Mouse (Mus musculus) lung, adult 18-20 months (tissue): ENCODE data around the gene Ubald2.
"Not testable (repeated sequence)": the region's sequence is repeated elsewhere in the genome, so short reads cannot be mapped to it uniquely, and the experiment has no call there.

Source experiments
- DNase-seq, 2 experiments: peaks; one replicate each; pipeline ENCODE4 v3.0.0; 2022; ENCODE audit warnings: mixed read lengths in 2 of 2

Gene Ubald2

DNA sequence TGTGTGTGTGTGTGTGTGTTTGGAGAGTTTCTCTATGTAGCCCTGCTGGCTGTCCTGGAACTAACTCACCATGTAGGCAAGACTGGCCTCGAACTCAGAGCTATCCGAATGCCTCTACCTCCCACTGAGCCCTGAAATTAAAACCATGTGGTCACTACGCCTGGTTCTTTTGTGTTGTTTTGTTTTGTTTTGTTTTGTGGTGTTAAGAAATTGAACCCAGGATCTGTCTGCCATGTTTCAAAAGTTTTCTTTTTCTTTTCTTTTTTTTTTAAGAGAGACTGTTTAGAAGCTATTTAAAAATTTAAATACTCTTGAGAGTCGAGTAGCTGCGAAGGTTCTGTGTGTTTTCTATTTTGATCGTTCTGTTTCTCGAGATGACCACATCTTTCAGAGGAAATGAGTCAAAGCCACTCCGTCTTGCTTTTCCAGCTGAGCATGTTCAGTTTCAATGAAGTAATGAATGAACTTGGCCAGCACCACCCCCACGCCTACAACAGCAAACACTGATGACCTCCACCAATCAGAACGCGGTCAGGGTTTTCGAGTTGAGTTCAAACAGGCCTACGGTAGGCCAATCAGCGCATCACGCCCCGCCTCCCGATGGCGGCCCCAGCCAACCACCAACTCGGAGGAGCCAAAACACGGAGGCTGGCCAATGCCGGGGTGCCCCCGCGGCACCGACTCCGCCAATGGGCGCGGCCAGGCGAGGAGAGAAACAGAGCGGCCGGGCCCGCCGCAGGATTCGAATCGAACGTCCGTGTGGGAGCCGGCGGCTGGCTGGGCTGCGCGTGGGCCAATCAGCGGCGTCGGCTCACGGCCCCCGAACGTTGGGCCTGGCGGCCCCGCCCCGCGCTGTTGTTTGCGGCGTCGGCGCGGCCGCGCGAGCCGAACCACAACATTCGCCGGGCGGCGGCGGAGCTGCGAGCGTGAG, at the start of gene Ubald2:
TSS of gene Ubald2 (plus strand) at position 739 of the 931 bp plus-strand sequence.
- DNase-seq: peak; percentile 100

DNA sequence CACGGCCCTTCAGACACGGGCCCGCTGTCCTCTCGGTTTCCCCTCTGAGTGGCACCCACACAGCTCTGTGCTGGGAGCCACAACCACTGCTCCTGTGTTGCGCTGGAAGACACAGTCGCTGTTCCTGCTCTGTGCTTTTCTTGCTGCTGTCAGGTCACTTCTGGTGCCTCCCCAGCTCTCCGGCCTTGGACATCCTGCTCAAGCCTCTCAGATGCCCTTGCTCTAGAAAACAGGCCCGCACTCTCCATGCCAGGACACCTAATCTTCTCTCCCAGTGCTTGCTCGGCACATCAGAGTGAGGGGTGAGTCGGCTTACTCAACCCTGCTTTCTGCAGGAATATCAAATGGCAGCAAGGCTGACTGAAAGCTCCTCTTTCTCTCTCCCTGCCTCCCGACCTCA, 49.7 kb upstream of the Ubald2 start:
- DNase-seq: no peak

DNA sequence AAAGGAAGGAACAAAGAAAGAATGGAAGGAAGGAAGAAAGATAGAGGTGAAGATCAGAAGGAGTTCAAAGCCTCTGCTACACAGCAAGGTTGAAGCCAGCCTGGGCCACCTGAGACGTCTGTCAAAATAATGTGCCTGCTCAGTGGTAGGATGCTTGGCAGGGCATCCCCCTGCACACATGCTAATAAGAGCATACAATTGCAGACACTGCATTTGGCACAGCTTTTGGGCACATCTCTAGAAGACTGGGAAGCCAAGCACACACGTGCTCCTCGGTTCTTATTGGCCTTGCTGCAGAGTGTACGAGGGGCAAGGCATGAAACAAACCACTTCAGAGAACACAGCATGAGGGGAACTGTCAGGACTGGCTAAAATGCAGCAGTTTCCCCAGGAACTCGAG, 47.9 kb upstream of the Ubald2 start:
- DNase-seq: no peak

DNA sequence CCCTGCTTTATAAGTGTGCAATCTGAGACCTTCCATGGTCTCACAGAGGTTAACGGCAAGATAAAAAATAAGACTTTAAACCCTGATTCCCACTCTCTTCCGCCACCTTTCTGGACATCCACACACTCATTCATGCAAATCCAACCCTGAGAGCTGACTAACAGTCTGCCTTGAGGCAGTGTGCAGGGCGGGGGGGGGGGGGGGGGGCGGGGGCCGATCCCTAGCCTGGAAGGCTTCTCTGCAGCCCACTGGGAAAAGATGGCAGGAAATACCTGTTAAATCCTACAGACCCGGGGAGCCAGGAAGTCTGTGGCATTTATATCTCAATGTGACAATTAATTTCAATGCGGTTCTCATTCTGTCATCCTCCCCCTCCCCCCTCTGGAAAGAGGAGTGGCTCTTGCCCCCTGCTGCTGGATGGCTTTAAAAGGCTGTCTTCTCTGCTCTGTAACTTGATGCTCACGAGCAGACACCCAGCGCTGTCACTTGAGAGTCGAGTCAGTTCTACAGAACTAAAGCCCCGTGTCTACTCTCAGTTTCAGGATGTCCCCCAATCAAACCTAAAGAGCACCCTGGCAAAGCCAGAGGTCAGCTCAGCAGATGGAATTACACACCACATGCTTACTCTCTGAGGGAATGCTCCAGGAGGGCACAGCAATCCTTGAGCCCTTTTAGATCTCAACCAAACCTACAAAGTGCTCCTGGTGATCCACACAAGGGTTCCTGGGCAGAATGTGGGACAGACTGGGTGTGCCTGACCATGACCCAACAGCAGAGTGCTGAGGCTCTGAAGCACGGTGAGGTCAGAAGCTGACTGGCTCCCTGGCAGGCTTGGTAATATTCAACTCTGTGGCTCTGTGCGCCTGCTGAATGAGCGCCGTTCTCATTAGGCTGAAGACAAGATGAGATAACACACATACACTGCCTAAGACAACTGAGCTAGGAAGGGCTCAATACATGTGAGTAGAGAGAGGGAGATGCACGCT, 46.5 kb upstream of the Ubald2 start:
- DNase-seq: no peak

DNA sequence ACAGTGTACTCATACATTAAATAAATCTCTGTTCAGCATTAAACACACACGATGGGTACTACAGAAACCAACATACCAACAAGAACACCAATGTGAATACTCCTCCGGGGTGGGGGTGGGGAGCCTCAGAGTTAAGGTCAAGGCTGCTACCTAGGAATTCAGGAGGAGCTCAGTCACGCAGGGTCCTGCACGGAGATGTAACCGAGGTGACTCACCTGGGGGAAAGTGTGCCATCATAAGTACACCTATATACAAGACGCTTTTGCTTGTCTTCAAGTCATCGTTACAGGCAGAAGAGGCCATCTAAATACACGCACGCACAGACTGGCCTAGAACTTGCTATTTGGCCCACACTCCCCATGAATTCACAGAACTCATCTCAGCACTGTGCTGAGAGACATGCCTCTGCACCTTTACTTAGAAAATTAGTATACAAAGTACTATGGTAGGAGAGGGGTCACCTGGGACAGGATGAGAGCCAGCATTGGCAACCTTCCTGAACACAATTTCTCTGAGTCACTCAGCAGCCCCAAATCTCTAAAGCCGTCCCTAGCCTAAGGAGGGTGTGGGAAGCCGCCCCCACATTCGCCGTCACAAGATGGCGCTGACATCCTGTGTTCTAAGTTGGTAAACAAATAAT, 44.9 kb upstream of the Ubald2 start:
- peak; percentile 54 for DNase-seq

DNA sequence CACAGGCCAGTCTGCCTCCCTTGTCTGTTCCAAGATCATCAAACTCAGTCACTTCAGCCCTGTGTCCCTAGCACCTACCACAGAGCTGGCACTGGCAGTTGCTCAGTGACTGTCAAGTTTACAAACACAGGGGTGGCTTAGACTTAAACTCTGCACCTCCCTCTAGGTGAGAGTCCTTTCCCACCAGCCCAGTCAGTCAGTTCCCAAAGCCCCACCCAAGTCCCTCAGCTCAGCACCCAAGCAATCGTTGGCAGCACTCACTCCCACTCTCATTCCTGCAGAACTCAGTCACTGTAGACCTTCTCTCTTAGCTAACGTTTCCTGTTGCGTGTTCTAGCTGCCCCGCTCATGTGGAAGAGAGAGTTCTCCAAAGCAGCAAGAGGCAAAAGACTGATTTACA, 39.1 kb upstream of the Ubald2 start:
- peak in 1 of 2 experiments; percentile 34 for DNase-seq

DNA sequence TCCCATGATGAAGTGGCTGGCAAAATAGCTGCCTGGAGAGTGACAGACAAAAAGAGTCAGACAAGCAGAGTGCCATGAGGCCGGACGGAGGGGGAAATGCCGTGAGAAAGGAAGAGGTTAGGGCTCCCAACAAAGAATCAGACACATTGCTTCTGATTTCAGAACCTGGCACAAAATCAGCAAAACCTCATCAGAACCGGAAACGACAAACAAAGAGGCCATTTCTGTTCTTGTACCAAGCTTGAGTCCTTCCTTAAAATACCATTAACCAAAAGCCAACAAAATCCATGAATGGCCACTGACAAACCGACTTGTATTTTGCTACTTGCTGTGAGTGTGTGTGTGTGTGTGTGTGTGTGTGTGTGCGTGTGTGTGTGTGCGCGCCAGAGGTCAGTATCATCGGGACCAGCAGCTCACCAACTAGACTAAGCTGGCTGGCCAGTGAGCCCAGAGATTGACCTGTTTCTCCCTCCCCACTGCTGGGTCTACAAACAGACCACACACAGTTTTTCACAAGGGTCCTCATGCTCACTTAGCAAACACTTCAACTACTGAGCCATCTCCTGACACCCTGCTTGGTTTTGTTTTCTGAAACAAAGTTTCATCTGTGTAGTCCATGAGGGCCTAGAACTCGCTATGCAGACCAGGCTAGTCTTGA, 37.5 kb upstream of the Ubald2 start:
- DNase-seq: no peak

DNA sequence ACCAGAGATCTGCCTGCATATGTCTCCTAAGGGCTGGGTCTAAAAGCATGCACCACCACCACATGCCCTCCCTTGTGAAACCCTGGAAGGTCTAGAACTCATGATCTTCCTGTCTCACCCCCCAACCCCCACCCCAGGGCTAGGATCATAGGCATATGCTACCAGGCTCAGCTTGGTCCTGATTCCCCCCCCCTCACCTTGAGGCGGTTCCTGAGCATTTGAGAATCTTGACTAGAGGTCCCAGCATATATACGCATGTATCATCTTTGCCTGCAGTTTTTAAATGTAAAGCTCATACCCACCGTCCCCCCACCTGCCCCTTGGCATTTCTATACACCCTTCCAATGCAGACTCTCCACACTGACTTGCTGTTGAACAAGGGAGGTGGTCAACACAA, 37.0 kb upstream of the Ubald2 start:
- DNase-seq: no peak

DNA sequence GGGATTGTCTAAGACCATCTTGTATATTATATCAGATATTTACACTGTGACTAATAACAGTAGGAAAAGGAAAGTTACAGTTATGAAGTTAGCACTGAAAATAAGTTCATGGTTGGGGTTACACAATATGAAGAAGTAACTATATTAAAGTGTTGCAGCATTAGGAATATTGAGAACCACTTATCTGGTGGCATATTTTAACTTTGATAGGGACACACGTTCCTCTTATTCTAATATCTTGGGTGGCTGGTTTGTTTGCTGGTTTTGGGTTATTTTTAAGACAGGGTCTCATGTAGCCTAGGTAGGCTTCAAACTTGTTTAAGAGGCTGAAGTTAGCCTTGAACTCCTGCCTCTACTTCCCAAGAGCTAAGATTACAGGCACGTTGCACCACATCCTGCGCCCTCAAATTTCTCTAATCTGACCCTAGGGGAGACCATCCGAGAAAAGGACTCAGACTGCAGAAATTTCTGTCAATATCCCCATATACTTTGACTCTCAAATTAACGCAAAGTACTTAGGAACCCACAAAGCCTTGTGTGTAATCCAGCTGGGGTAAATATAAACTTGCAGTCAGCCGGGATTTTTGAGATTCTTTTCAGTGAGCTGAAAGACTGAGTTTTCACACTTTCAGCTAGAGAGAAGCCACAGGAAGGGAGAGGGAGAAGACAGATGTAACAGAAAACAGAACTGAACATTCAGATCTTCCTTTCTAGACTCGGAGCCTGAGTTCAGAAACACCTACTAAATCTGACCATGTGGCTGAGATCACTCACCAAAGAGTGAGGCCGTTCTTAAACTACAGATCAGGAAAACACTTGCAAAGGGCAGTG, 36.2 kb upstream of the Ubald2 start:
- no peak for DNase-seq

DNA sequence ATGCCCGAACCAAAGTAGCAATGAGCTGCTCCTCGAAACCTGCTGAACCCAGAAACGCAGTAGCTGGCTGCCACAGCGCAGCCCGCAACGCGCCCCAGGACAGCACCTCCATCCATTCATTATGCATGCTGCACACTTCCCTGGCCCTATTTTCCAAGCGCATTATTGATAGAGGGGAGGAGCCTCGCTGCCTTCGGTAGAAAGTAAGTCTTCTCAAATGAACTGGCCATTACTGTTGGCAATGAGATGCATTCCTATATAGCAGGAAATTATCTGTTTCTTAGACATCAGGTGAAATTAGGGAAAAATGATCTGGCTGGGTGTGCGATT, 35.6 kb upstream of the Ubald2 start:
- DNase-seq: no peak

DNA sequence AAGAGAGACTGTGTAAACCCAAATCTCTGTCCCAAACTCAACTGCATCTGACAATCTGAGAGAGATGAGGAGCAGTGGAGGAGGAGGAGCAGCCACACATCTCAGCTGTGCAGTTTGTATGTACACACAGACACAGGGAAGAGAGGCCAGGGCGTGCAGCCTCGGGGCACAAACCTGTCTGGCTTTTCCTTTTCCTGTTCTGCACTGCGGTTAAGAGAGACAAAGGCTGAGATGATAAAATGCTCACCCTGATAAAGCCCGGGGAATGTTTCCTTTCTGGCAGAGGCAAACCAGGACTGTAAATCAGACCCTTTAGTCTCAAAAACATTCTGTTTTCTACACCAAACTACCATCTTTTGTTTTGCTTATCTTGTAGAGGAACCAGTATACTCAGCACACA, 33.3 kb upstream of the Ubald2 start:
- no peak for DNase-seq

DNA sequence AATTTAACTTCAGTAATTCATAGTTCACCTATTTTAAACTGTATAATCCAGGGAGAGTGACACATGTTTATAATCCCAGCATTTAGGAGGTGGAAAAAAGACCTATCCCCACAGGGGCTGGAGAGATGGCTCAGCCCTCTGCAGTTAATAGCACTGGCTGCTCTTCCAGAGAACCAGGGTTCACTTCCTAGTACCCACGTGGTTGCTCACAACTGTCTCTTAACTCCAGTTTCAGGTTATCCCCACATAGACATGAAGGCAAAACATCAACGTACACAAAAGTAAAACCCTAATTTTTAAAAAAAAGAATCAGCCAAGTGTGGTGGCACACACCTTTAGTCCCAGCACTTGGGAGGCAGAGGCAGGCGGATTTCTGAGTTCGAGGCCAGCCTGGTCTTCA, 28.3 kb upstream of the Ubald2 start:
- DNase-seq: no peak

DNA sequence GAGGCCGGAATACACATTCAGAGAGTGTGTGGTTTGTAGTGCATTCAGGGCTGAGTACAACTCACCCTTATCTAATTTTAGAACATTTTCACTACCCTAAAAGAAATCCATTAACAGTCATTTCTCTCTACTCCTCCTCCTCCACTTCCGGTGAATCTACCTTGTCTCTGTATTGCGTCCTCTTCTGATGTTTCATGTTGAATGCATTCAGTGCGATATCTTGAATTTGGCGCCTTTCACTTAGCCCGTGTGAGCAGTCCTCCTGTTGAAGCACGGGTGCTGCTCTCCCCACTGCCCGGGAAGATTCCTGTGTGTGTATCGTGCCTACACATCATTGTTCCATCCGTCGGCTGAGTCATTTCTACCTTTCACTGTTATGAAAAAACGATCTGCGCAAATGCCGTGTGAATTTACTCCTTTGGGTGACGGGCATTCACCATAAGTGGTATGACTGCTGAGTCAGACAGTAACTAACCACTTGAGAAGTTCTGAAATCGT, 27.6 kb upstream of the Ubald2 start:
- no peak for DNase-seq

DNA sequence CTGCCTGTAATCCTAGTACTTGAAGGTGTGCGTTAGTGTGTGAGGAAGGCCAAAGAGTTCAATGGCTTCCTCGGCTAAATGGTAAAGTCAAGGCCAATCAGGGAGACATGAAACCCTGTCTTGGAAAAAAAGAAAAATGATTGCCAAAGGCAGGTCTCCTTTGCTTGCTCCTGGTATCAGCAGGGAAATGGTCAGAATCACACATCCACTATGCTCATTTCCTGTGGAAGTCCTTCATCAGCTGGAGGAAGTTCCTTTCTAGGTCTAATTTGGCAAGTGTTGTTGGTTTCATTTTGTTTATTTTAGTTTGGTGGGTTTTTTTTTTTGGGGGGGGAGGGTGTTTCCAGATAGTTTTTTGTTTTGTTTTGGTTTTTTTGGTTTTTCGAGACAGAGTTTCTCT, 24.9 kb upstream of the Ubald2 start:
- DNase-seq: no peak

DNA sequence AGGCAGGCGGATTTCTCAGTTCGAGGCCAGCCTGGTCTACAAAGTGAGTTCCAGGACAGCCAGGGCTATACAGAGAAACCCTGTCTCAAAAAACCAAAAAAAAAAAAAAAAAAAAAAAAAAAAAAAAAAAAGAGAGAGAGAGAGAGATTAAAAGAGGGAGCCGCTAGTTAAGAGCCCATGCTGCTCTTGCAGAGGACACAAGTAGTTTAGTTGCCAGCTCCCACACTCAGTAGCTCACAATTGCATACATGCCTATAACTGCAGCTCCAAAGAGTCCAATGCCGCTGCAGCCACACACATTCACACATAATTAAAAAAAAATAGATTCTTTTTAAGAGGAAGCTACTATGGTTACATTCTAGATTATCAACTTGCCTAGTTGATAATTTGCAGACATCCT, 23.5 kb upstream of the Ubald2 start:
- DNase-seq: not testable (repeated sequence)

DNA sequence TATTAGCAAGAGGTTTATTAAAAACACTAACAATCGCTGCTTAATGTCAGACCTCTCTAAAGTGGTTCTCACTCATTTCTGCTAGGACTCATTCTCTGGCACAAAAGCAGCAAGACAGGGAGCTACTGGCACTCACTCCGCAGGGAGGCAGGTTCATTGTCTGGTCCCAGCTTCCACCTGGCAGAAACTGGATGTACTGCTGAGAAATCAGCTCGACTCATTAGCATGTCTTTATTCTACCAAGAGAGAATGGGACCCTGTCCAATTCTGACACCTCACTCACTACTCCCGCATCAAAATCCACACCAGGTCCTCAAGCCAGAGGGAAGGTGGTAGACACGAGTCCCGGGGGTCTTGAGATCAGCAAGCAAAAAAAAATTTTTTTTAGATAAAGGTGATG, 22.3 kb upstream of the Ubald2 start:
- no peak for DNase-seq

DNA sequence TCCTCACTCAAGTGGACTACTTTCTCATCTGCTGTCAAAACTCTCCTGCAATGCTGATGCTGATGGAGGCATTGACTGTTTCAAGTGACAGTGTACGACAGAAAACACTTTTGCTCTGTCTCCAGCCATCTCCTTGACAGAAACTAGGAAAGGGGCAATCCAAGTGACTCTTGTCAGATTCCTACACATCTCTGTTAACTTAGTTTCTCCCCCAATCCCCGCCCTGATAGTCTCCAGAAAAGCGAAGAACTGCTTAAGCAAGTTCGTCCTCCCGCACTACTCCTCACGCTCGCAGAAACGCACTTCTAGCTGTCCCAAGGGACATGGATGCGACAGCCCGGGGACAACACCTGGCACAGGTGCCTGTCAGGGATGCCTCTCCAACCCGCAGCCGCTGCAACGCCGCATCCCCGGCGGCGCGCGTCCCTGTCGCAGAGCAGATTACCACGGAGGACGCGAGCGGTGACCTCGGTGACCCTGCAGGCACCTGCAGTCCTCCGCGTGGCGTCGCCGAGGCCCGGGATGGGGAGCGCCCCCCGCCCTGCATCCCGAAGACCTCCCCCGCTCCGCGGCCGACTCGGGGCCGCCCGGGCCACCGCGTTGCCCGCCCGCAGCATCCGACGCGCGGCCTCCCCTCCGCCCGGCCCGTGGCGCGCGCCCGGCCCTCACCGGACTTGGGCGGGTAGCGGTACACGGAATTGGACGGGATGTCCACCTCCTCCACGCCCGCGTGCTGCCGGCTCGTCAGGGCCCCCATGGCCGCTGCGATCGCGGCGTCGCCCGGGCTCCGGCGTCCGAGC, 21.7 kb upstream of the Ubald2 start:
- no peak for DNase-seq

DNA sequence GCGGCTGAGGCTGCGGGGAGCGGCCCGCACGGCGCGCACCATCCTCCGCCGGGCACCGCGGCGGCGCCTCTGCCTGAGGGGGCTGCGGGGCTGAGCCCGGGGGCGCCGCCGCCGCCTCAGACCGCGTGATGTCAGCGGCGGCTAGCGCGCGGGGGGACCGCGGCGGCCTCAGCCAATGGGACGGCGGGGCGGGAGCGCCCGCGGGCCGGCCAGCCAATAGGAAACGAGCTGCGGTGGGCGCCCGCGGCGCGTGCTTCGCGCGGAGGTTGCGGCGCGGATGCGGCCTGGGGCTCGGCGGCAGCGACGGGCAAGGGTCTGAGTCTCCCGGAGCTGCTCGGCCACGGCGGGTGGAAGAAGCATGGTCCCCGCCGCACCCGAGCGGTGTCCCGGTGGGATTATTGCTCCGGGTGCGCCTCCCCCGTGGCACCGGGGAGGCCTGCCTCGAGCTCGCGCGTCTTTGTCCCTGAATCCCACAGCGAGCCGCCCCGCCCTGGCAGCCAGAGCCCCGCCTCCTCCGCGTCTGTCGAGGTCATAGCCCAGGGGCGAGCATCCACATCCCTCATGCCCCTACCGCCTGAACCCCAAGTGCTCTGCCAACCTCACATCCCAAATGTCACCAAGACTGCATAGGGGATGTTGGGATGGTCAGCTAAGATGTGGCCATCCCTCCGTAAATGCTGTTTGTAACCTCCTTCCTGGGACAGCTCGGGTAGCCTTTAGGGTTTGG, 20.8 kb upstream of the Ubald2 start, which contains the start of gene Rnf157:
TSS of gene Rnf157 (minus strand) at position 129 of the 727 bp plus-strand sequence.
- DNase-seq: peak; percentile 70 to 71

DNA sequence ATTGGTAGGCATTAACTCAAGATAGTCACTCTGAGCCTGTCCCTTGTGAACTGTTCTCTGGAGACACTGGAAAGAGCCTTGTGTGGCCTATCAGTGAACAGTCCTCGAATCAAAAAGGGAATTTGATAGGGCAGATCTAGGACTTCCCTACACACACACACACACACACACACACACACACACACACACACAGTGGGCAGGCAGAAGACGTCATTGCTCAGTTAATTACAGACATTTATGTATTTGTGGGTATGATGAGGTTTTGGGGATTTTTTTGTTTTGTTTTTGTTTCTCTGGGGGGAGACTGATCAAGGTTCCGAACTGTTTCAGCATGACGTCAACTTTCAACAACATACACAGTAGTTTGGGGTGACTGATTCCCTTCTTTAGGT, 20.3 kb upstream of the Ubald2 start:
- DNase-seq: no peak
